Mouse (Mus musculus): ENCODE results near the gene Serpinb9c. TPM values are rescaled to one million over a fixed set of nuclear protein-coding genes. Genes with fewer than 3 reads are reported as not detected.
"Not testable (repeated sequence)": the region's sequence is repeated elsewhere in the genome, so short reads cannot be mapped to it uniquely, and the experiment has no call there.

Serpinb9c gene
- polyA plus RNA-seq (2012; rRNA removed): not detected in 2 replicates

DNA sequence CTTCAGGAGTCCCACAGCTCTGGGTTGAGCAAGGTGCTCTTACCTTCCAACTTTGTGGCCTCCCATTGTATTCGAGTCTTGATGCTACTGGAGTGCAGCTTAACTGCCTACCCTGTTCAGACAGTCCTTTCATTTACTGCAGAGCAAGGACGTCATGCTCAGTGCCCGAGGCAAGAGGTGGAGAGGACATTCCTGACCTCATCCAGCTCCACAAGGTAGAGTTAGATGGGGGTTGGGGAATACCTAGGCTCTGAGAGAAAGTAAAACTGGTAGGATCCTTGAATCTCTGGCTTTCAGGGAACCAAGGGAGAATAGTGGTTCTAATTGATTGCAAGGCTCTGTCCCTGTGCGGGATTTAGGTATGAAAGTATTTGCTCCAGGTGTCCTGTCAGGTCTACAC lies at the start of gene Serpinb9c:
Gene Serpinb9c (minus strand): TSS at position 101 of the 400 bp plus-strand sequence.
- DNase-seq (ENCODE audit: low spot score): no peak

DNA sequence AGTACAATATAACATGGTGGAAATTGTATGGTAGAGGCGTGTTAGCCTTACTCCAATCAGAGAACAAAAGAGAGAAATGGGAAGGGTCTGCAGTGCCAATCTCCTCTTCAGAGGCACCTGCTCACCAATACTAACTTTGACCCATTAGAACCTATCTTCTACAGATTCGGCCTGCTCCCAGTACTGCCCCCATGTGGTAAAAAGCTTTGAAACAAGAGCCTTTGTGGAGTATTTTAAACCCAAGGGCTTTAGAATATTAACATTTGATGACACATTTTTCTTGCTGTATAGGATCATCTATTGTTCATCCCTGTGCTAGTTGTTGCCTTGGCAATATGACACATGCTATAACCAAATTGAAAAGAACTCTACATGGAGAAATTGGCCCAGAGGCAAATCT lies 40.2 kb upstream of the Serpinb9c start:
- no peak for DNase-seq (ENCODE audit: low spot score)

DNA sequence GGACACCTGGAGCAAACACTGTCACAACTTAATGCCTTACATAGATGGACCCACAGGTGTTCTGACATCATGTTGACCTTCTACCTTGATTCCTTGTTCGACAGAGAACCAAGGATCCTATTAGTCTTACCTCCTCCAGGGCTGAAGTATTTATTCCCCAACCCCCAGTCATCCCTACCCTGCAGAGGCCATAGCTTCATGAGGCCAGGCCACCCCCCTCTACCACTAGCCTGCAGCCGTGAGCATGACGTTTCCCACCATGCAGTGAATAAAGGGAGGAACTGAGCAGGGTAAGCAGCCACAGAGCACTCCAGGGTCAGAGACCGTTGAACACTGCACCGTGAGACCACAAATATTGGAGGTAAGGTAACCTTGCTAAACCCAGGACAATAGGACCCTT lies 33.1 kb upstream of the Serpinb9c start, which contains the start of gene Serpinb9d:
Gene Serpinb9d (plus strand): TSS at position 301 of the 400 bp plus-strand sequence.
- DNase-seq (ENCODE audit: low spot score): no peak

DNA sequence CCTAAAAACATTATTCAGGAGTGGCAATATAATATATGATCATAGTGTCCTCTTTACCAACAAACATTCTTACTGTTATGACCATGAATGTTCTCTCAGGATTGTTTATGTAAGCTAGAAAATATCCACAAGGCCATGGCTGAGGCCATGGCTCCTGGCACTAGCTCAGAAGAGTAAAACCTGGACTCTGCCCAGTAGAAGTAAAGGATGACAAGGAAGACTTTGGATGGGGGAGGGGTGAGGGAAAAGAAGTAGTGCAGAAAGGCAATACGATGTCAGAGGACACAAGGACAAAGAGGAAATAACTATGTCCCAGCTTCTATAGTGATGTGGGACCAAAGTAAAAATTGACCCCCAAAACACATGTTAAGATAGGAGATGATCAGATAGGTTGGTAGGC lies 30.9 kb upstream of the Serpinb9c start:
- DNase-seq (ENCODE audit: low spot score): not testable (repeated sequence)

DNA sequence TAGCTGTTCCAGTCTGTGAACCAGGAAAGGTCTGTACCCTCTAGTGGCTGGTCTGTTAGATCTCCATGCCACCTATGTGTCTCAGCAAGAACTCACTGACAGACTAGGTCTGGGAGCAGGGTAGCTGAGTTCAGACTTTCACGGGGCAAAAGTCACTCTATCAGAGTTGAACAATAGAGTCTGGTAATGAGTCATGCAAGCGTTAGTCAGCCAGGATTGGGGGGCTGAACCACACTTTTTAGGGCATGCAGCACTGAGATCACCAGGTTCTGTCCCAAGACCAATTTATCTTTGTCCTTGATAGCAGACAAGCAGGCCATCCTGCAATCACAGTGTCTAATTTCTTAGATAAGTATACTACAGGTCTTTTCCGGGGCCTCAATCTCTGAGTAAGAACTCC lies 18.1 kb downstream of the Serpinb9c start:
- no peak for DNase-seq (ENCODE audit: low spot score)

DNA sequence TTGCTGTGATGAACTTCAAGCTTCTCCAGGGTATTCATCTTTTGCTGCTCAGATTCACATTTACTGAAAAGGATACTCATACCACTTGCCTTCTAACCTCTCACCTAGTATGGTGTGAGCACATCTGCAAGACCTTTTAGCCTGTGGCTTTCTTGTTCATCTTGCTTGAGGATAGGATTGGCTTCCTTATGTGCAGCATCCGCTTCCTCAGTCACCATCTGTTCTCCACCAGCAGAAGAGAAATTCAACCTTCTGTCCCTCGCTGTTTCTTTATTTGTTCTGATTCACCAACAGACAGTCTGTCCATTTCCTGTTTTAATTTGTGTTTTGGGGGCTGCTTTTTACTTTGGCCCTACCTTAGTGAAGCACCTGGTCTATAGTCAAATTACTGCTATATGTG lies 21.8 kb downstream of the Serpinb9c start:
- DNase-seq (ENCODE audit: low spot score): no peak

DNA sequence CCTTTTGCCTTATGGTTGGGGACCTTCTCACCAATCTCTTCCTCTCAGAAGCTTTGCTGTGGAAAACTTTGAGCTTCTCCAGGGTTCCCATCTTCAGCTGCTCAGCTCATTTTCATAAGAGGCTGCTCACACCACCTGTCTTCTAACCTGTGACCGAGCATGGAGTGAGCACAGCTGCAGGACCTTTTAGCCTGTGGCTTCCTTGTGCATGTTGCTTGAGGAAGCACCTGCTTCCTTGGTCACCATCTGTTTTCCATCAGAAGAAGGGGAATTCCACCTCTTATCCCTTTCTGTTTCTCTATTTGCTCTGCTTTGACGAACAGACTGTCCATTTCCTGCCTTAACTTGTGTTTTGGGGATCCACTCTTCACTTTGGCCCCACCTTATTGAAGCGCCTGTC lies 46.5 kb downstream of the Serpinb9c start:
- no peak for DNase-seq (ENCODE audit: low spot score)

DNA sequence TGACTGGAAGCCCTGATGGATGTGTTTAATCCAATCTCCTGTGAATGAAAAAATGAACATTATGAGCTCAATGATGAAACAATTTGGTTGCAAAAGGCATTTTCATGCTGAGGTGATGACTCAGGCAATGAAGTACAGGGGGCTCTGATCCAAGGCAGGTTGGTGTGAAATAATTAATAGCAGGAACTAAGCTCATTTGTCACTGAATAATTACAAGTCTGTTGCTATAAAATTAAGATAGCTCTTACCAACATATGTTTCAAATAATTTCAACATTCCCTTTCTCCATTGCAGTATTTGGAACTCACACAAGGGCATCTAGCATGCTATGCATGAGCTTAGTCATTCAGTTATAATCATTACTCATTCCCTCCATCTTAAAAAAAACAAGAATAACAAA lies 53.9 kb downstream of the Serpinb9c start:
- no peak for DNase-seq (ENCODE audit: low spot score)

Other genes with a start within 250 kb of the Serpinb9c start
- 15.0 and 22.1 TPM in 2 replicates for gene Serpinb6b, start 194.5 kb downstream of the Serpinb9c start, polyA plus RNA-seq (2012; rRNA removed)
- gene Serpinb9, start 156.5 kb downstream of the Serpinb9c start, polyA plus RNA-seq (2012; rRNA removed): 19.2 and 19.5 TPM in 2 replicates
- 0.50 and 0.78 TPM in 2 replicates for gene Serpinb9b, start 132.3 kb downstream of the Serpinb9c start, polyA plus RNA-seq (2012; rRNA removed)
- gene Serpinb1b, start 81.2 kb downstream of the Serpinb9c start, polyA plus RNA-seq (2012; rRNA removed): 0.12 and 0.19 TPM in 2 replicates
- gene Serpinb9d, start 33.2 kb upstream of the Serpinb9c start, polyA plus RNA-seq (2012; rRNA removed): not detected in 2 replicates
- gene Serpinb9e, start 89.9 kb upstream of the Serpinb9c start, polyA plus RNA-seq (2012; rRNA removed): not detected in 2 replicates
- gene Serpinb9f, start 164.3 kb upstream of the Serpinb9c start, polyA plus RNA-seq (2012; rRNA removed): 0.04 TPM in 1 of 2 replicates, not detected in the other
- gene Gm11397, start 236.0 kb upstream of the Serpinb9c start, polyA plus RNA-seq (2012; rRNA removed): not detected in 2 replicates

All from urinary bladder, adult 2 months (tissue).